Mouse (Mus musculus) MEL (cell line): ENCODE data around the gene Lcn8. TPM values are rescaled to one million over a fixed set of nuclear protein-coding genes. Genes with fewer than 3 reads are reported as not detected.
A peak's percentile ranks its signal among the peaks of the same experiment; 100 is the strongest.

ENCODE experiments used
- DNase-seq: peaks from one replicate; pipeline ENCODE4 v3.0.0; 2011; ENCODE audit warnings: low read depth, low spot score
- H3K27ac ChIP-seq: 2 replicates; pipeline ENCODE4 v1.5.1; 2012; ENCODE audit warnings: low read depth, mild to moderate bottlenecking, control low read depth, low read length, moderate library complexity; ENCODE audit not compliant: control insufficient read depth
- H3K27me3 ChIP-seq, 2 experiments: fragments of 150-350 bp in 1 of 2; sonication (generic) in 1 of 2; 2 replicates each; pipeline ENCODE4 v1.6.1; 2012; ENCODE audit warnings: low read length in 2 of 2, mild to moderate bottlenecking in 2 of 2, improper control_type of control experiment in 1 of 2, moderate library complexity in 1 of 2; ENCODE audit not compliant: insufficient read depth in 2 of 2, control insufficient read depth in 1 of 2
- H3K36me3 ChIP-seq, 2 experiments: 2 replicates each; pipeline ENCODE4 v1.6.1; 2012 to 2014; ENCODE audit warnings: low read length in 2 of 2, improper control_type of control experiment in 1 of 2, inconsistent platforms in 1 of 2, mild to moderate bottlenecking in 1 of 2; ENCODE audit not compliant: insufficient read depth in 2 of 2, control insufficient read depth in 1 of 2
- H3K4me1 ChIP-seq, 2 experiments: fragments of 150-350 bp in 1 of 2; sonication (generic) in 1 of 2; 2 replicates each; pipeline ENCODE4 v1.6.1; 2012; ENCODE audit warnings: low read length in 2 of 2, improper control_type of control experiment in 1 of 2, mild to moderate bottlenecking in 1 of 2; ENCODE audit not compliant: insufficient read depth in 2 of 2, control insufficient read depth in 1 of 2
- H3K4me3 ChIP-seq, 2 experiments: fragments of 150-350 bp in 1 of 2; sonication (generic) in 1 of 2; 2 replicates each; pipeline ENCODE4 v1.5.1; 2012; ENCODE audit warnings: low read depth in 2 of 2, low read length in 2 of 2, mild to moderate bottlenecking in 2 of 2, moderate library complexity in 2 of 2, control low read depth in 1 of 2, improper control_type of control experiment in 1 of 2; ENCODE audit not compliant: control insufficient read depth in 1 of 2, insufficient read depth in 1 of 2
- H3K79me2 ChIP-seq: 2 replicates; pipeline ENCODE4 v1.6.1; 2012; ENCODE audit warnings: mild to moderate bottlenecking, low read length, moderate library complexity; ENCODE audit not compliant: control insufficient read depth, poor library complexity, insufficient read depth
- H3K9ac ChIP-seq: 2 replicates; pipeline ENCODE4 v1.6.1; 2012; ENCODE audit warnings: low read depth, mild to moderate bottlenecking, control low read depth, low read length, moderate library complexity; ENCODE audit not compliant: control insufficient read depth, poor library complexity, severe bottlenecking
- H3K9me3 ChIP-seq: fragments of 150-350 bp; sonication (generic); replicated peaks from 2 replicates; pipeline ENCODE4 v1.6.1; 2012; ENCODE audit warnings: mild to moderate bottlenecking, low read length, improper control_type of control experiment, moderate library complexity; ENCODE audit not compliant: insufficient read depth
- BHLHE40 ChIP-seq: IDR thresholded peaks from 2 replicates; pipeline ENCODE4 v1.6.1; 2012; ENCODE audit warnings: low read depth, mild to moderate bottlenecking, inconsistent platforms, low read length, improper control_type of control experiment, borderline replicate concordance
- CTCF ChIP-seq, 3 experiments: IDR thresholded peaks in 2 of 3; conservative IDR thresholded peaks in 1 of 3; 2 replicates each; pipeline ENCODE4 v1.5.1; 2011 to 2012; ENCODE audit warnings: low read length in 3 of 3, low read depth in 2 of 3, mild to moderate bottlenecking in 2 of 3, improper control_type of control experiment in 1 of 3, inconsistent platforms in 1 of 3, mixed read lengths in 1 of 3, moderate library complexity in 1 of 3; ENCODE audit not compliant: control insufficient read depth in 1 of 3, insufficient read depth in 1 of 3, poor library complexity in 1 of 3, severe bottlenecking in 1 of 3
- EP300 ChIP-seq, 2 experiments: IDR thresholded peaks; 2 replicates each; pipeline ENCODE4 v1.6.1; 2011; ENCODE audit warnings: improper control_type of control experiment in 2 of 2, low read length in 2 of 2, low read depth in 1 of 2, mild to moderate bottlenecking in 1 of 2
- MAFK ChIP-seq: IDR thresholded peaks from 2 replicates; pipeline ENCODE4 v1.6.1; 2011; ENCODE audit warnings: low read depth, mild to moderate bottlenecking, low read length, improper control_type of control experiment, borderline replicate concordance
- MAX ChIP-seq: IDR thresholded peaks from 2 replicates; pipeline ENCODE4 v1.6.1; 2011; ENCODE audit warnings: low read length, improper control_type of control experiment
- MAZ ChIP-seq: IDR thresholded peaks from 2 replicates; pipeline ENCODE4 v1.6.1; 2012; ENCODE audit warnings: low read depth, mild to moderate bottlenecking, inconsistent platforms, low read length, improper control_type of control experiment
- MYB ChIP-seq: IDR thresholded peaks from 2 replicates; pipeline ENCODE4 v1.6.1; 2011; ENCODE audit warnings: mild to moderate bottlenecking, low read depth, low read length, improper control_type of control experiment
- MYC ChIP-seq: IDR thresholded peaks from 2 replicates; pipeline ENCODE4 v1.6.1; 2011; ENCODE audit warnings: low read depth, mild to moderate bottlenecking, low read length, improper control_type of control experiment, moderate library complexity
- NELFE ChIP-seq: IDR thresholded peaks from 2 replicates; pipeline ENCODE4 v1.6.1; 2011; ENCODE audit warnings: low read depth, low read length, improper control_type of control experiment
- NRF1 ChIP-seq: IDR thresholded peaks from 2 replicates; pipeline ENCODE4 v1.6.1; 2014; ENCODE audit warnings: low read depth, mild to moderate bottlenecking, inconsistent platforms, low read length, improper control_type of control experiment, moderate library complexity; ENCODE audit not compliant: poor library complexity, insufficient read depth, severe bottlenecking
- POLR2AphosphoS2 ChIP-seq: IDR thresholded peaks from 2 replicates; pipeline ENCODE4 v1.6.1; 2011; ENCODE audit warnings: low read length, improper control_type of control experiment
- RAD21 ChIP-seq: IDR thresholded peaks from 2 replicates; pipeline ENCODE4 v1.6.1; 2011; ENCODE audit warnings: mild to moderate bottlenecking, low read depth, low read length, improper control_type of control experiment
- SIN3A ChIP-seq: IDR thresholded peaks from 2 replicates; pipeline ENCODE4 v1.6.1; 2012; ENCODE audit warnings: low read length, improper control_type of control experiment, inconsistent platforms
- SMC3 ChIP-seq: IDR thresholded peaks from 2 replicates; pipeline ENCODE4 v1.6.1; 2011; ENCODE audit warnings: low read depth, low read length, improper control_type of control experiment
- TAL1 ChIP-seq: IDR thresholded peaks from 2 replicates; pipeline ENCODE4 v1.6.1; 2012; ENCODE audit warnings: mild to moderate bottlenecking, inconsistent platforms, low read length, moderate library complexity, mixed read lengths
- UBTF ChIP-seq: IDR thresholded peaks from 2 replicates; pipeline ENCODE4 v1.6.1; 2012; ENCODE audit warnings: low read depth, mild to moderate bottlenecking, inconsistent platforms, low read length, improper control_type of control experiment, moderate library complexity, borderline replicate concordance; ENCODE audit not compliant: insufficient read depth
- ZC3H11A ChIP-seq: IDR thresholded peaks from 2 replicates; pipeline ENCODE4 v1.6.1; 2012; ENCODE audit warnings: low read depth, mild to moderate bottlenecking, inconsistent platforms, low read length, improper control_type of control experiment
- ZKSCAN1 ChIP-seq: IDR thresholded peaks from 2 replicates; pipeline ENCODE4 v1.6.1; 2012; ENCODE audit warnings: low read depth, mild to moderate bottlenecking, inconsistent platforms, low read length, improper control_type of control experiment, moderate library complexity
- polyA plus RNA-seq, 2 experiments: library from polyadenylated mRNA; stranded (reverse) in 1 of 2; unstranded in 1 of 2; fragments of >175 nt in 1 of 2; fragments of >200 nt in 1 of 2; gene quantifications; 2 replicates each; pipeline versions ENCODE4 v1.2.1 to v1.2.4; 2012; ENCODE audit warnings: low replicate concordance in 2 of 2, low read depth in 1 of 2; ENCODE audit not compliant: insufficient read length in 2 of 2, insufficient read depth in 1 of 2, missing spikeins in 1 of 2
- total RNA-seq: library from RNA; depleted of rRNA; stranded (reverse); fragments of 300-350 nt; gene quantifications from 2 replicates; pipeline ENCODE4 v1.2.3, GENCODE M21; 2012

Gene Lcn8
- total and polyA plus RNA-seq, 3 experiments: not detected

GRCm38 (mm10) chr2:25633616-25634015 is 19.3 kb upstream of the Lcn8 start:
- TF ChIP-seq MYB: no peak
- no peak for TF ChIP-seq BHLHE40
- no peak for TF ChIP-seq SMC3
- TF ChIP-seq MYC: no peak
- no peak for TF ChIP-seq NRF1
- no peak for TF ChIP-seq POLR2AphosphoS2
- no peak for TF ChIP-seq UBTF
- H3K27me3 ChIP-seq: peaks cover 0 to 4% of the 10 kb centered on the region in 2 experiments; a peak in 1 of 4 replicates
- no peak overlapping the region for H3K4me3 ChIP-seq
- no peak overlapping the region for H3K27ac ChIP-seq
- no peaks in the 10 kb centered on the region for H3K9me3 ChIP-seq
- H3K79me2 ChIP-seq: no peaks in the 10 kb centered on the region
- H3K9ac ChIP-seq: no peak overlapping the region
- H3K4me1 ChIP-seq: no peaks in the 10 kb centered on the region
- no peaks in the 10 kb centered on the region for H3K36me3 ChIP-seq
- DNase-seq: no peak

DNA sequence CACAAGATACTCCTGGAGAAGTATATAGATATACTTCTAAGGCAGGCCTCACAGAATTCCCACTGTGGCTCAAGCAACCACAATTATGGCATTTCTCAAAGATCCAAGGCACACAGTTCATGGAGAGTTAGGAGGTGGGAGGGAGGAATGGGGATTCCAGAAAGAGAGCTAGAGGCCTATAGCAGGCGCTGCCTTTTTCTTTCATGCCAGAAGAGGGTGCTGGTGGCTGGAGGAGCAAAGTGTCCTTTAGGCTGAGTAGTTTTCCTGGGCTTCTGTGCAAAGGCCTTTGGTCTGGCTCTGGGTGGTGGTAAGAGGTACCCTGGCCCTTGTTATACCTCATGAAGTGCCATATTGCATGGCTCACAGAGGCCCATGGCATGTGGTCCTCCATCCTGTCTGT is 18.9 kb upstream of the Lcn8 start:
- Histone ChIP-seq H3K4me3 (no peak overlapping the region), H3K27ac (no peak overlapping the region), H3K27me3 (peaks cover 0 to 2% of the 10 kb centered on the region in 2 experiments; a peak in 1 of 4 replicates), H3K36me3 (no peaks in the 10 kb centered on the region), H3K9ac (no peak overlapping the region), H3K4me1 (no peaks in the 10 kb centered on the region), H3K9me3 (no peaks in the 10 kb centered on the region), H3K79me2 (no peaks in the 10 kb centered on the region)
- TF ChIP-seq CTCF (IDR thresholded peaks at IDR 0.05 in 2 of 3, conservative IDR thresholded peaks at IDR 0.05 in 1 of 3; ENCODE audit: control insufficient read depth in 1 of 3, insufficient read depth in 1 of 3, low read depth in 2 of 3, low read length in 3 of 3, poor library complexity in 1 of 3, severe bottlenecking in 1 of 3) (0 out of 6 replicates have a peak, but pooled peaks of 1 of the 3 experiments have one; percentile 3), TAL1 (no peak)
- no peak for DNase-seq

DNA sequence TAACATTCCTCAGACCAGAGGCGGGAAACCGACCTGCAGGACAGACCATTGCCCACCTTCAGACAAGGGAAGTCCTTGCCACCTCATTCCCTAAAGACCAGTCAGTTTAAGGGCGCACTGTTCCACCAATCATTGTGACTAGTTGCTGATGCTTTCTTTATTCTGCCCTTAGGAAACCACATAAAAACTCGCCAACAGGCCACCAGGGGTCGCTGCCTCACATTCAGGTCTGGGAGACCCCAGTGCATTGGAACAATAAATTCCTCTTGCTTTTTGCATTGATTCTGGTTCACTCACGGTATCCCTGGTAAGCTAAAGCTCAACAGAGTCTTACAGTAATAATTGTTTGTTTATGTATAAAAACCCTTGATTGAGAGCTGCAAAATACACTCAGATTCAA is 13.0 kb upstream of the Lcn8 start:
- H3K27ac ChIP-seq: no peak overlapping the region
- TF ChIP-seq POLR2AphosphoS2 (no peak), SMC3 (peak; percentile 36), ZKSCAN1 (no peak), RAD21 (peak; percentile 21; the same call in 1 of the 2 replicates), NELFE (no peak), MAZ (no peak), UBTF (no peak), ZC3H11A (no peak), CTCF (IDR thresholded peaks at IDR 0.05 in 2 of 3, conservative IDR thresholded peaks at IDR 0.05 in 1 of 3; ENCODE audit: control insufficient read depth in 1 of 3, insufficient read depth in 1 of 3, low read depth in 2 of 3, low read length in 3 of 3, poor library complexity in 1 of 3, severe bottlenecking in 1 of 3) (peak; percentile 67 to 85 (median 73)), EP300 (IDR thresholded peaks at IDR 0.05; ENCODE audit: low read depth in 1 of 2, low read length in 2 of 2) (no peak), MAX (no peak), MAFK (no peak), SIN3A (no peak)
- H3K9ac ChIP-seq: no peak overlapping the region
- no peak overlapping the region for H3K4me3 ChIP-seq
- no peaks in the 10 kb centered on the region for H3K79me2 ChIP-seq
- no peaks in the 10 kb centered on the region for H3K36me3 ChIP-seq
- H3K4me1 ChIP-seq: no peaks in the 10 kb centered on the region
- peak; percentile 57 for DNase-seq
- H3K27me3 ChIP-seq: peaks cover 0 to 4% of the 10 kb centered on the region in 2 experiments; a peak in 1 of 4 replicates
- H3K9me3 ChIP-seq: no peaks in the 10 kb centered on the region
